Mouse (Mus musculus) forebrain, embryonic 15.5 days (tissue): ENCODE data around the gene Clec12b. TPM values are rescaled to one million over a fixed set of nuclear protein-coding genes. Genes with fewer than 3 reads are reported as not detected.

ENCODE experiments used
- ATAC-seq: fragments of 200-750 bp; cut with Nextera tagmentation; replicated peaks from 2 replicates; pipeline ENCODE4 v1.8.0; 2017; ENCODE audit warnings: mild to moderate bottlenecking, moderate TSS enrichment, moderate library complexity
- H3K27ac ChIP-seq: fragments of 300-500 bp; sonication (generic); replicated peaks from 2 replicates; pipeline ENCODE4 v1.5.1; 2015; ENCODE audit warnings: mild to moderate bottlenecking, inconsistent platforms
- H3K27me3 ChIP-seq: fragments of 300-500 bp; sonication (generic); 2 replicates; pipeline ENCODE4 v1.6.1; 2015; ENCODE audit warnings: inconsistent platforms
- H3K36me3 ChIP-seq: fragments of 300-500 bp; sonication (generic); 2 replicates; pipeline ENCODE4 v1.6.1; 2015; ENCODE audit warnings: mild to moderate bottlenecking, inconsistent platforms
- H3K4me1 ChIP-seq: fragments of 300-500 bp; sonication (generic); 2 replicates; pipeline ENCODE4 v1.6.1; 2015; ENCODE audit warnings: inconsistent platforms
- H3K4me2 ChIP-seq: fragments of 300-500 bp; sonication (generic); replicated peaks from 2 replicates; pipeline ENCODE4 v1.6.1; 2015; ENCODE audit warnings: mild to moderate bottlenecking, inconsistent platforms
- H3K4me3 ChIP-seq: fragments of 300-500 bp; sonication (generic); 2 replicates; pipeline ENCODE4 v1.5.1; 2015; ENCODE audit warnings: mild to moderate bottlenecking, inconsistent platforms
- H3K9ac ChIP-seq: fragments of 300-500 bp; sonication (generic); replicated peaks from 2 replicates; pipeline ENCODE4 v1.6.1; 2015; ENCODE audit warnings: mild to moderate bottlenecking, inconsistent platforms
- H3K9me3 ChIP-seq: fragments of 300-500 bp; sonication (generic); 2 replicates; pipeline ENCODE4 v1.6.1; 2016; ENCODE audit warnings: inconsistent platforms
- WGBS: fragments of 180-500 bp; shearing (Covaris S2); methylation state at CpG from one replicate; pipeline ENCODE4 v1.1.7; 2015; ENCODE audit warnings: mixed read lengths; 5-methylcytosine and 5-hydroxymethylcytosine counted together
- polyA plus RNA-seq: library from polyadenylated mRNA; unstranded; fragments of >200 nt; fragmentation: Nextera tagmentation; extraction: Ambion mirVana; gene quantifications from 2 replicates; pipeline ENCODE4 v1.2.1, GENCODE M21; 2015

Clec12b gene
- polyA plus RNA-seq, 1 experiment from 2014 or later = 0.14 TPM

- H3K9me3 ChIP-seq = no peaks in the 10 kb centered on the region
- no peaks in the 10 kb centered on the region for H3K27me3 ChIP-seq
- no peaks in the 10 kb centered on the region for H3K4me1 ChIP-seq
- H3K27ac ChIP-seq = no peak overlapping the region
- H3K4me3 ChIP-seq = no peak overlapping the region
- 67% methylated on average over 1 of the region's 1 CpGs for WGBS
- no peak overlapping the region for H3K9ac ChIP-seq
- no peak for ATAC-seq
- no peaks in the 10 kb centered on the region for H3K36me3 ChIP-seq
- H3K4me2 ChIP-seq = no peak overlapping the region
Measured at GRCm38 (mm10) chr6:129326016-129326415, 59.7 kb downstream of the Clec12b start.

Other genes with a start within 250 kb of the Clec12b start
- gene Clec2d, start 205.3 kb downstream of the Clec12b start, polyA plus RNA-seq = 0.14 TPM in 1 of 2 replicates, not detected in the other
- gene Cd69, start 110.4 kb downstream of the Clec12b start, polyA plus RNA-seq = not detected in 2 replicates
- not detected in 2 replicates for gene 4922502D21Rik, start 54.1 kb downstream of the Clec12b start, polyA plus RNA-seq
- gene Clec12a, start 43.2 kb downstream of the Clec12b start, polyA plus RNA-seq = 0.11 and 0.13 TPM in 2 replicates
- gene Clec1b, start 11.4 kb upstream of the Clec12b start, polyA plus RNA-seq = 1.5 and 1.8 TPM in 2 replicates
- gene Clec9a, start 23.0 kb upstream of the Clec12b start, polyA plus RNA-seq = 0.10 and 0.13 TPM in 2 replicates
- 0.92 and 1.5 TPM in 2 replicates for gene Clec1a, start 66.1 kb upstream of the Clec12b start, polyA plus RNA-seq
- gene Olr1, start 121.3 kb upstream of the Clec12b start, polyA plus RNA-seq = not detected in 2 replicates
- not detected in 2 replicates for gene Tmem52b, start 126.7 kb upstream of the Clec12b start, polyA plus RNA-seq
- gene Gabarapl1, start 147.3 kb upstream of the Clec12b start, polyA plus RNA-seq = 186 and 197 TPM in 2 replicates
- gene Klre1, start 192.0 kb upstream of the Clec12b start, polyA plus RNA-seq = not detected in 2 replicates
- gene Klrd1, start 205.9 kb upstream of the Clec12b start, polyA plus RNA-seq = not detected in 2 replicates
- gene Klrk1, start 238.0 kb upstream of the Clec12b start, polyA plus RNA-seq = 0.11 and 0.17 TPM in 2 replicates